Mouse (Mus musculus): ENCODE results near the gene B3galt6. TPM values are rescaled to one million over a fixed set of nuclear protein-coding genes. Genes with fewer than 3 reads are reported as not detected.

B3galt6 gene
- total RNA-seq, 2 experiments from 2014 or later = 5.9 to 6.1 TPM

Other genes starting within 250 kb of the B3galt6 start
- 10 to 100 TPM; 96.2 to 99.8 TPM for gene Atad3a, start 231.6 kb downstream of the B3galt6 start, total RNA-seq (2021)
- 10 to 100 TPM in 1 of 2 experiments, 1 to 10 TPM in 1; 3.8 to 12.3 TPM for gene Vwa1, start 218.0 kb downstream of the B3galt6 start, total RNA-seq (2021)
- under 1 TPM; 0.56 to 0.70 TPM for gene Tmem88b, start 206.8 kb downstream of the B3galt6 start, total RNA-seq (2021)
- gene Ankrd65, start 202.2 kb downstream of the B3galt6 start, total RNA-seq (2021) = not detected
- gene Mrpl20, start 189.8 kb downstream of the B3galt6 start, total RNA-seq (2021) = 100 to 1,000 TPM; 143 to 148 TPM
- gene Ccnl2, start 180.2 kb downstream of the B3galt6 start, total RNA-seq (2021) = 100 to 1,000 TPM; 112 to 146 TPM
- 100 to 1,000 TPM; 142 to 164 TPM for gene Aurkaip1, start 161.4 kb downstream of the B3galt6 start, total RNA-seq (2021)
- gene Mxra8, start 153.0 kb downstream of the B3galt6 start, total RNA-seq (2021) = 10 to 100 TPM; 40.0 to 43.1 TPM
- 10 to 100 TPM; 62.3 to 87.0 TPM for gene Dvl1, start 145.2 kb downstream of the B3galt6 start, total RNA-seq (2021)
- under 1 TPM; 0.27 to 0.42 TPM for gene Tas1r3, start 129.3 kb downstream of the B3galt6 start, total RNA-seq (2021)
- gene Cptp, start 123.2 kb downstream of the B3galt6 start, total RNA-seq (2021) = 10 to 100 TPM; 16.9 to 17.5 TPM
- gene Ints11, start 123.1 kb downstream of the B3galt6 start, total RNA-seq (2021) = 10 to 100 TPM; 26.4 to 29.7 TPM
- gene Pusl1, start 100.9 kb downstream of the B3galt6 start, total RNA-seq (2021) = 10 to 100 TPM; 28.1 to 32.8 TPM
- gene Acap3, start 100.8 kb downstream of the B3galt6 start, total RNA-seq (2021) = 10 to 100 TPM; 17.2 to 19.3 TPM
- 10 to 100 TPM; 75.5 to 85.8 TPM for gene Ube2j2, start 48.8 kb downstream of the B3galt6 start, total RNA-seq (2021)
- 10 to 100 TPM; 69.5 to 94.3 TPM for gene C1qtnf12, start 30.3 kb downstream of the B3galt6 start, total RNA-seq (2021)
- gene Sdf4, start 223 bp upstream of the B3galt6 start, total RNA-seq (2021) = 100 to 1,000 TPM; 227 to 290 TPM
- gene Tnfrsf4, start 21.2 kb upstream of the B3galt6 start, total RNA-seq (2021) = under 1 TPM; 0.29 to 0.66 TPM
- not detected for gene Tnfrsf18, start 33.5 kb upstream of the B3galt6 start, total RNA-seq (2021)
- gene Ttll10, start 66.8 kb upstream of the B3galt6 start, total RNA-seq (2021) = under 1 TPM in 1 of 2 experiments, not detected in 1; 0.35 TPM
- gene 9430015G10Rik, start 117.3 kb upstream of the B3galt6 start, total RNA-seq (2021) = 10 to 100 TPM in 1 of 2 experiments, 1 to 10 TPM in 1; 9.6 to 12.9 TPM
- gene Rnf223, start 137.9 kb upstream of the B3galt6 start, total RNA-seq (2021) = under 1 TPM in 1 of 2 experiments, not detected in 1; 0.10 TPM
- gene Agrn, start 204.8 kb upstream of the B3galt6 start, total RNA-seq (2021) = 10 to 100 TPM; 27.8 to 29.7 TPM
- 1 to 10 TPM; 4.8 to 6.8 TPM for gene Isg15, start 208.2 kb upstream of the B3galt6 start, total RNA-seq (2021)
- 1 to 10 TPM; 3.3 to 4.7 TPM for gene AW011738, start 210.7 kb upstream of the B3galt6 start, total RNA-seq (2021)
- 1 to 10 TPM; 5.8 to 7.4 TPM for gene Perm1, start 223.2 kb upstream of the B3galt6 start, total RNA-seq (2021)
- gene Plekhn1, start 242.2 kb upstream of the B3galt6 start, total RNA-seq (2021) = 10 to 100 TPM; 19.7 to 19.8 TPM
- 10 to 100 TPM; 40.2 to 44.0 TPM for gene Noc2l, start 243.4 kb upstream of the B3galt6 start, total RNA-seq (2021)